Mouse (Mus musculus) G1E-ER4 (cell line): ENCODE results near the gene Selenos. TPM values are rescaled to one million over a fixed set of nuclear protein-coding genes. Genes with fewer than 3 reads are reported as not detected.

ENCODE experiments used
- GATA1 ChIP-seq: IDR thresholded peaks from one replicate; pipeline ENCODE4 v1.8.0; 2012; ENCODE audit warnings: low read length, inconsistent platforms
- polyA plus RNA-seq: library from polyadenylated mRNA; stranded (reverse); fragments of >175 nt; gene quantifications from 2 replicates; pipeline ENCODE4 v1.2.3, GENCODE M21; 2012

The Selenos gene
- polyA plus RNA-seq, result 45.1 and 50.6 TPM in 2 replicates

DNA sequence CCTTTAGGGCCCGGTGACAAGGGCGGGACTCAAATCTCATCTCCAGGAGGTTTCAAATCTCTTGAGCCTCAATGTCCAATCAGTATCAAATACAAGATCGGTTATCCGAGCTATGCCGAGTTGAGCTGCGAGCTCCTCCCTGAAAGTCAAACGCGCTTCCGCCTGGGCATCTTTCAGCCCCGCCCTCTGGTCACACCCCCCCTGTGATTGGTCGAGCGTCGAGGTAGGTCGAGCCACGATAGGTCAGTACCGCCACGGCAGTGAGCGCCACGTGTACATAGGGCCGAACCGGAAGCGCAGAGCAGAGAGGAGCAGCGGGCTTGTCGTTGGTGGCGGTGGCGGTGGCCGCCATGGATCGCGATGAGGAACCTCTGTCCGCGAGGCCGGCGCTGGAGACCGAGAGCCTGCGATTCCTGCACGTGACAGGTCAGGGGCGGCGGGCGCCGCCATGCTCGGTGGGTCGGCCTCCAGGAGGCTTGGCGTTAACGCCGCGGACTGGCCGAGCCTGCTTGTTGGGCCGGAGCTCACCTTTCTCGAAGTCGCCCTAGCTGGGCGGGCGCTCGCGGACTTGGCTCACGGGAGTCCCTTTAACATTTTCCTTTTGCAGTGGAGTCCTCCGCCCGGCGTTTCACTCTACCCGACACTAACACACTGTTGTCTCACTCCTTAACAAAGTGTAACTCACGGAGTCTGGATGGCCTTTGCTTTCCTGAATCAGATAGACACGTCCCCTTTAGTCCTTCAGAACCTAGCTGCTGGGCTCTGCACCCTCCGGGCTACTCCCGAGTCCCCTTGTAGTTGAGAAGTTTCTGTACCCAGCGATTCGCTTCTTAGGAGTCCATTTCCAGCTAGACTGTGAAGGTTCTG lies at the start of gene Selenos:
Selenos (plus strand) TSS at position 286 of the 867 bp plus-strand sequence.
- TF ChIP-seq GATA1, result no peak

DNA sequence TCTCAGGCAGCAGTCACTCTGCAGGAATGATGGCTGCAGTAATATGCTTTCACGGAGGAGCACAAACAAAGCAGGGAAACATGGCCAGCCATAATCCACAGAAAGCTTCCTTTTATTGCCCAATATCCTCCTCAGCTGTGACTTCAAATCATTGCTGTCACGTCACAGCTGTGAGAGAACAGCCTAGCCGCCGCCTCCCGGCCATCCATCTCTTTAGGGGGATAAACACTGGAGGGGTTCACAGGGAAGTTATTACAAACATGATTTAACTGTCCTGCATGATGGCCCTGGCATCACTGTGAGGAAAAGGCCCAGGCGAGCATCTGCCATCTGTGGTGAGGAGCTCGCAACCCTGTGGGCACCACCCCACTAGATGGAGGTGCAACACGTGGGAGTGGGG lies 42.6 kb upstream of the Selenos start:
- TF ChIP-seq GATA1, result no peak

DNA sequence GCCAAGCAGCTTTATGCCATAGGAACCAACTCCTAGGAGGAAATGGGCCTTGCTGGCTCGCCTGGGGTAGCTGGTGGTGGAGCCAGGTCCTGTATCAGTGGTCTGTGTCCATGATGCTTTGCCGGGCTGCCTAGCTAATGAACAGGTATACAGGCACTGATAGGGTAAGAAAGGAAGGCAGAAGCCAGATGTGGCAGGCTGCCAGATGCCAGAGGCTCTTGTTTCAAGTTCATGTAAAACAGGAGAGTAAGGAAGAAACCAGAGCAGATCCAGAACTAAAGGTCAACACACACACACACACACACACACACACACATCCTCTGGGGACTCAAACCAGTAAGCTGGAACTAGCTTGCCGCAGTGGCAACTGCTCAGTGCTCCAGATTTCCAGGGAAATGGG lies 41.2 kb upstream of the Selenos start:
- TF ChIP-seq GATA1, result no peak

- TF ChIP-seq GATA1, result no peak
These were observed 40.7 kb upstream of the Selenos start for GRCm38 (mm10) chr7:66038730-66039129.

DNA sequence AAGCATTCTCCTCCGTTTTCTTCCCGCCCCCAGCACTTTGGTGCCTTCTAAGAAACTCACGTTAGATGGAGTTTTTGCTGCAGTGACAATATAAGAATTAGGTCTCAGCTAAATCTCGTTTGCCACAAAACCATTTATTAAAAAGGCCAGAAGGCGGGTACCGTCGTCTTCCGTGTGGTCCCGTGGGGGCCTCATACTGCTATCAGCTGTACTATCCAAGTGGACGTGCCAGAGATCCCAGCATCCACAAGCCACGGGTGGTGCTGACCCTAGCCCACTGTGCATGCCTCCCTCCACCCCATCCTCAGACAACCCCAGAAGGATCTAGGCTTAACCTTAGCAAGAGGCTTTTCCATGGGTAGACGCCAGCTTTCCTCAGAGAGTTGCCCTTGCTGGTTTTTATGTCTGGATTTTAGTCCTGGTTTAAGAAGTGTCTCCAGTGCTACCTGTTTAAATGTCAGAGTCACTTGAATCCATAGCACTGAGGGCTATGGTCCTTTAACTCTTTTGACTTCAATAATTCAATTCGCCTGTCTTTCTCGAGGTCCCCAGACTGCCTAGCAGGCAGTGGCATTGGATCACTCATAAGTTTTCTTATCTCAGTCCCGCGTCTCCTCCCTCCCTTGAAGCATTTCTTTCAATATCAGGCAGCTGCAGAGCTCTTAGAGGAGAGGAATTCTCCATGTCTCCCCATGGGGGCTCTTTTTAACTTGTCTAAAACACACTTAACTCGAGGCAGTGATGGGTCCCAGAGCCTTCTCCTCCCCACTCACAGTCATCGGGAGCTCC lies 39.2 kb upstream of the Selenos start:
- TF ChIP-seq GATA1, result no peak

GRCm38 (mm10) chr7:66043552-66044459 lies 35.6 kb upstream of the Selenos start, which contains the start of gene Gm45213:
Gm45213 (plus strand) TSS chr7:66043602.
- TF ChIP-seq GATA1, result no peak

DNA sequence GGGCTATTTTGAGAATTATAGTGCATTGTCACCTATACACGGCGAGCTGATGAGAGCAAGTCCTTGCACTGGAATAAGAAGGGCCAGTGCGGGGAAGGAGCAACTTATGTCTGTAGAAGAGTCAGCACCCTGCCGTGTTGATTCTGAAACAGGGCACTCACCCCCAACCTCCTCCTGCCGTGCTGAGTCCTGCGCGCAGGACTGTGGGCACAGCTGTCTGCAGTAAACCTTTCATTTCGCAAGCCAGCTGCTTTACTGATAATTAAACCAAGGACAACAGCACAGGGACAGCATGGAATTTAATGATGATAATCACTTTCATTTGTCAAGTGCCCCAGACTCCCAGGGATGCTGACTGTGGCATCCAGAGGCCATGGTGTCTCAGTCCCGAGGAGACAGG lies 34.8 kb upstream of the Selenos start:
- TF ChIP-seq GATA1, result no peak

DNA sequence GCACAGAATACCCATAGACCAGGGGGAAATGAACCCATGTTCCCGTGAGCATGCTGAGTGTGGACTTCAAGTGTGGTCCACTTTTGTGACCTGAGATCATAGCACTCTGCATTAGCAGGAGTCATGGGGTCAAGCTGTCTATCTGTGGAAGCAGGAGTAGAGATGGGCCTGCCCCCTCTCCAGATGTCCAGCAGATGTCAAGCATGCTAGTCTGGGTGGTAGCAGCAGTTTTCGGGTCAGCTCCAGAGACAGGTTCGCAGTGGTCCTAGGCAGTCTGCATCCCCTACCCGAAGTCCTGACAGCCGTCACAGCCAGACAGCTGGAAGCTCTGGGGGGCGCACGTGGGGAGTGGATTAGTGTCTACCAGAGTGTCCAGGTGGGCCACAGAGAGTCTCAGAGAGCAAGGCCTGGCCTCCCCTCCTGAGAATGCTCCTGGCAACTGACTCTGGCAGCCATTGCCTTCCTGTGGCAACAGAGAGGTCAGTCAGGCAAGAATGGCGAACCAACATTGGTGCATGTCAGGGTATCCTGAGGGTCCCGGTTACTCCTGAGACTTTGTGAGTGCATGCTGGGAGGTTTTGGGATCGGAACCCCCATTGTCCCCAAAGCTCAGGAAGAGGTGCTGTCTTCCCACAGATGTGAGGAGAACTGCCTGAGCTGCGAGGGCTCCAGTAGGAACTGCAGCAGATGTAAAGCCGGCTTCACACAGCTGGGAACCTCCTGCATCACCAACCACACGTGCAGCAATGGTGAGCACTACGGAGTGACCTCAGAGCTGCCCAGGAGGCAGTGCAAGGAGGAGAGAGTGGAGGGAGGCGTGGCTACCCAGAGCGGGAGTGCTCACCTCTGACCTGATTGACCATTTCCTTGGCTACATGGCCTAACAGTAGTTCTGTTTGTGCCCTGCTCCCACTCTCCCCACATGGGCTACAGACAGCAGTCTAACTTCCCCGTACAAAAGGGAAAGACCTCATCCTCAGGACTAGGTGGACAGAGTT lies 32.2 kb upstream of the Selenos start:
- TF ChIP-seq GATA1, result no peak

DNA sequence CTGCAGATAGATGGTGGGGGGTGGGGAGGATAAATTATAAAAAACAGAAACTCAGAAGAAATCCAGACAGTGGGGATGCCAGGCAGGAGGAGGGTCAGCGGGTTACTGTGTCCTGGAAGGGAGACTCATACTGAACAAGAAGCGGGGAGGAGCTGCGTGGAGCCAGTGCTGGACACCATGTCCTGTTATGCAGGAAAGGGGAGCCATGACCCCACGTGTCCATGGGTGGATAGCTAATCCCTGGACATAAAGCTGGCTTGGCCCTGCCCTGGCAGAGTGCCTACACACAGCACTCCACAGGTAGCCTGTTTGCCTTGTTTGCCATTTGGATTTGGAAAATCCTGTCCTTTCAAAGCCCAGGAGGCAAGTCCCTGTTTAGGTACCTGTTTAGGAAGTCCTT lies 31.5 kb upstream of the Selenos start:
- TF ChIP-seq GATA1, result no peak

DNA sequence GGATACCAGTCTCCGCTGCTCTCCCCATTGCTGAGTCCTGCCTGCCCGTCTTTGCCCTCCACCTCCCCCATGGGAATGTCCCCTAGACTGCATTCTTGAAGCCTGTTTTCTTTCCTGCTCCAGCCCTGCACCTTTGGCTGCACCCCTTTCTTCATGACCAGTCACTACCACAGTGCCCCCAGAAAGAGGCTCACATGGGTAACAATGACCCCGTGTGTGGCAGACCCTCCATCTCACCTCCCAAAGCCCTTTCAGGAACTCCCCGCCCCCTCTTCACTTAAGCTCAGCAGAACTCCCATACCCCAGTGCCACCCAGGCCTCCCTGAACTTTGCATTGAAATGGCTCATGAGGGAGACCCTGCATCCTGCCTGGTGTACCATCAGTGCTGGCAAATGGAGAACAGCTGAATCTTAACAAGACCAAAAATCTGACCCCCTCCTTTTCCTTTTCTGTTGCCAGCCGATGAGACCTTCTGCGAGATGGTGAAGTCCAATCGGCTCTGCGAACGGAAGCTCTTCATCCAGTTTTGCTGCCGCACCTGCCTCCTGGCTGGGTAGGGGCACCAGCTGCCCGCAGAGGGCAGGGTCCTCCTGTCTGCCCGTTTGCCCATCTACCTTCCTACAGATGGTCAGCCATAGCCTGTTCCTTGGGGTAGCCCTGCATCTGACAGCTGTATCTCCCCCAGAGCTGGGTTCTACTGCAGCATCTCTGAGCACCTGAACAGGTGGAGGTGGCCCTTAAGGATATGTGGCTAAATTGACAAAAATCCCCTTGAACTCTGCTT lies 30.8 kb upstream of the Selenos start:
- TF ChIP-seq GATA1, result no peak

DNA sequence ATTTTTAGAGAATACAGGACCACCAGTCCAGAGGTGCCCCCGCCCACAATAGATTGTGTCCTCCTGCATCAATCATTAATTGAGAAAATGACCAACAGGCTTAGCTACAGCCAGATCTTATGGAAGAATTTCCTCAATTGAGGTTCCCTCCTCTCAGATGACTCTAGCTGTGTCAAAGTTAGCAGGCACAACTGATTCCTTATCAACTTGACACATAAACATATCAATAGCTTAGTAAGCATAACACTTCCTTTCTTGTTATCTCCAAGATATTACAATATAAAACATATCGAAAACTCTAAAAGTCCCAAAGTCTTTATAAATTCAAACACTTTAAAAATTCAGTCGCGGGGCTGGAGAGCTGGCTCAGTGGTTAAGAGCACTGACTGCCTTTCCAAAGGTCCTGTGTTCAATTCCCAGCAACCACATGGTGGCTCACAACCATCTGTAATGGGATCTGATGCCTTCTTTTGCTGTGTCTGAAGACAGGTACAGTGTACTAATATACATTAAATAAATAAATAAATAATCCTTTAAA lies 25.4 kb upstream of the Selenos start:
- TF ChIP-seq GATA1, result no peak

DNA sequence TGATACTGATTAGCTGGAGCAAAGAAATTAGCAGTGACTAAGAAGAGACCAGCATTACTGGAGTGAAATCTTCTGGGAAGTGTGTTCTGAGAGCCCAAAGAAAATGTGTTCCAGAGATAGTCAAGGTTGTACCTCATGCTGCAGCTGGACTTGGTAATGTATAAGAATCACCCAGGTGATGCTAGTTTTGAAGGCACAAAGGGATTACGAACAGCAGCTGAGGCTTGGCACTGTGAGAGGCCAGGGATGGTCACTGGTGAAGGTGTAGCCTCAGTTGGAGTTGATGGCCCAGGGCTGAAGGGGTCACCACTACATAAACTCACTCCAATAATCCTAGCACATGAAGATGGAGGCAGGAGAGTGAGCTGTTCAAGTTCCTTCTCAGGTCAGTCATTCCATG lies 20.7 kb upstream of the Selenos start, which contains the start of gene Snrpa1:
Snrpa1 (plus strand) TSS at position 301 of the 400 bp plus-strand sequence.
- TF ChIP-seq GATA1, result no peak
